Mouse (Mus musculus): ENCODE results near the gene Lrrc4c. TPM values are rescaled to one million over a fixed set of nuclear protein-coding genes. Genes with fewer than 3 reads are reported as not detected.
A peak's percentile ranks its signal among the peaks of the same experiment; 100 is the strongest.

Lrrc4c gene
- polyA plus RNA-seq, 1 experiment from 2014 or later = 24.3 TPM

GRCm38 (mm10) chr2:96999521-96999920 lies 681.6 kb downstream of the Lrrc4c start:
- H3K27ac ChIP-seq (replicated peaks) = no peak overlapping the region
- no peaks in the 10 kb centered on the region for H3K4me1 ChIP-seq
- no peaks in the 10 kb centered on the region for H3K27me3 ChIP-seq
- no peak overlapping the region for H3K4me2 ChIP-seq (replicated peaks)
- H3K9me3 ChIP-seq = no peaks in the 10 kb centered on the region
- no peak for ATAC-seq (replicated peaks)
- no peak overlapping the region for H3K4me3 ChIP-seq
- no peak overlapping the region for H3K9ac ChIP-seq (replicated peaks)
- no peaks in the 10 kb centered on the region for H3K36me3 ChIP-seq

GRCm38 (mm10) chr2:97018319-97018718 lies 700.4 kb downstream of the Lrrc4c start:
- 75% methylated on average over 3 of the region's 3 CpGs for WGBS
- no peaks in the 10 kb centered on the region for H3K4me1 ChIP-seq
- no peak overlapping the region for H3K9ac ChIP-seq (replicated peaks)
- no peak overlapping the region for H3K4me2 ChIP-seq (replicated peaks)
- no peaks in the 10 kb centered on the region for H3K9me3 ChIP-seq
- H3K4me3 ChIP-seq = no peak overlapping the region
- H3K27me3 ChIP-seq = no peaks in the 10 kb centered on the region
- ATAC-seq (replicated peaks) = no peak
- no peaks in the 10 kb centered on the region for H3K36me3 ChIP-seq
- H3K27ac ChIP-seq (replicated peaks) = no peak overlapping the region

- Histone ChIP-seq H3K4me1 (no peaks in the 10 kb centered on the region), H3K4me3 (no peak overlapping the region), H3K9ac (replicated peaks) (no peak overlapping the region), H3K4me2 (replicated peaks) (no peak overlapping the region), H3K9me3 (no peaks in the 10 kb centered on the region), H3K27ac (replicated peaks) (no peak overlapping the region), H3K27me3 (no peaks in the 10 kb centered on the region), H3K36me3 (no peaks in the 10 kb centered on the region)
- ATAC-seq (replicated peaks) = no peak
- 15% methylated on average over 1 of the region's 1 CpGs for WGBS
Observed at GRCm38 (mm10) chr2:97026991-97027390, 709.0 kb downstream of the Lrrc4c start.

- Histone ChIP-seq H3K4me2 (replicated peaks) (no peak overlapping the region), H3K27me3 (no peaks in the 10 kb centered on the region), H3K4me3 (no peak overlapping the region), H3K9me3 (no peaks in the 10 kb centered on the region), H3K36me3 (no peaks in the 10 kb centered on the region), H3K4me1 (no peaks in the 10 kb centered on the region), H3K27ac (replicated peaks) (no peak overlapping the region), H3K9ac (replicated peaks) (no peak overlapping the region)
- WGBS = 91% methylated on average over 1 of the region's 1 CpGs
- ATAC-seq (replicated peaks) = no peak; the same call in 1 of the 2 replicates
Observed at GRCm38 (mm10) chr2:97027585-97027984, 709.6 kb downstream of the Lrrc4c start.

GRCm38 (mm10) chr2:97036401-97036800 lies 718.4 kb downstream of the Lrrc4c start:
- Histone ChIP-seq H3K36me3 (no peaks in the 10 kb centered on the region), H3K4me3 (no peak overlapping the region), H3K4me1 (no peaks in the 10 kb centered on the region), H3K27me3 (no peaks in the 10 kb centered on the region), H3K27ac (replicated peaks) (no peak overlapping the region), H3K9me3 (no peaks in the 10 kb centered on the region), H3K9ac (replicated peaks) (no peak overlapping the region), H3K4me2 (replicated peaks) (no peak overlapping the region)
- ATAC-seq (replicated peaks) = no peak

GRCm38 (mm10) chr2:97037024-97037814 lies 719.2 kb downstream of the Lrrc4c start:
- Histone ChIP-seq H3K4me2 (replicated peaks) (no peak overlapping the region), H3K9ac (replicated peaks) (no peak overlapping the region), H3K4me1 (no peaks in the 10 kb centered on the region), H3K4me3 (no peak overlapping the region), H3K27ac (replicated peaks) (0 out of 2 replicates have a peak overlapping the region, but pooled peaks have one; percentile 33), H3K9me3 (no peaks in the 10 kb centered on the region), H3K36me3 (no peaks in the 10 kb centered on the region), H3K27me3 (no peaks in the 10 kb centered on the region)
- peak; percentile 70; the same call in 1 of the 2 replicates for ATAC-seq (replicated peaks)
- WGBS = 51% methylated on average over 5 of the region's 5 CpGs

GRCm38 (mm10) chr2:97044016-97044415 lies 726.0 kb downstream of the Lrrc4c start:
- H3K9ac ChIP-seq (replicated peaks) = no peak overlapping the region
- H3K27me3 ChIP-seq = no peaks in the 10 kb centered on the region
- no peaks in the 10 kb centered on the region for H3K36me3 ChIP-seq
- 65% methylated on average over 3 of the region's 3 CpGs for WGBS
- H3K27ac ChIP-seq (replicated peaks) = no peak overlapping the region
- H3K9me3 ChIP-seq = no peaks in the 10 kb centered on the region
- H3K4me1 ChIP-seq = no peaks in the 10 kb centered on the region
- no peak overlapping the region for H3K4me2 ChIP-seq (replicated peaks)
- no peak for ATAC-seq (replicated peaks)
- no peak overlapping the region for H3K4me3 ChIP-seq

GRCm38 (mm10) chr2:97045628-97046027 lies 727.7 kb downstream of the Lrrc4c start:
- 81% methylated on average over 3 of the region's 3 CpGs for WGBS
- H3K9me3 ChIP-seq = no peaks in the 10 kb centered on the region
- no peak overlapping the region for H3K27ac ChIP-seq (replicated peaks)
- H3K27me3 ChIP-seq = no peaks in the 10 kb centered on the region
- no peak overlapping the region for H3K4me3 ChIP-seq
- no peak for ATAC-seq (replicated peaks)
- no peaks in the 10 kb centered on the region for H3K4me1 ChIP-seq
- no peak overlapping the region for H3K4me2 ChIP-seq (replicated peaks)
- H3K36me3 ChIP-seq = no peaks in the 10 kb centered on the region
- no peak overlapping the region for H3K9ac ChIP-seq (replicated peaks)

- no peak for ATAC-seq (replicated peaks)
- Histone ChIP-seq H3K27me3 (no peaks in the 10 kb centered on the region), H3K9me3 (no peaks in the 10 kb centered on the region)
Observed at GRCm38 (mm10) chr2:97080156-97080555, 762.2 kb downstream of the Lrrc4c start.

GRCm38 (mm10) chr2:97097965-97098364 lies 780.0 kb downstream of the Lrrc4c start:
- 23% methylated on average over 3 of the region's 3 CpGs for WGBS
- Histone ChIP-seq H3K4me2 (replicated peaks) (no peak overlapping the region), H3K4me3 (no peak overlapping the region), H3K36me3 (no peaks in the 10 kb centered on the region), H3K4me1 (no peaks in the 10 kb centered on the region), H3K9ac (replicated peaks) (no peak overlapping the region), H3K27me3 (no peaks in the 10 kb centered on the region), H3K27ac (replicated peaks) (no peak overlapping the region), H3K9me3 (no peaks in the 10 kb centered on the region)
- peak; percentile 57; the same call in 1 of the 2 replicates for ATAC-seq (replicated peaks)

More at GRCm38 (mm10) chr2:97080156-97080555, 762.2 kb downstream of the Lrrc4c start:
- no peak overlapping the region for H3K9ac ChIP-seq (replicated peaks)
- no peak overlapping the region for H3K4me2 ChIP-seq (replicated peaks)
- no peaks in the 10 kb centered on the region for H3K36me3 ChIP-seq
- no peaks in the 10 kb centered on the region for H3K4me1 ChIP-seq
- 5% methylated on average over 1 of the region's 1 CpGs for WGBS
- no peak overlapping the region for H3K4me3 ChIP-seq
- H3K27ac ChIP-seq (replicated peaks) = no peak overlapping the region

GRCm38 (mm10) chr2:97103398-97104162 lies 785.6 kb downstream of the Lrrc4c start:
- Histone ChIP-seq H3K4me2 (replicated peaks) (no peak overlapping the region), H3K36me3 (no peaks in the 10 kb centered on the region), H3K4me3 (no peak overlapping the region), H3K27me3 (no peaks in the 10 kb centered on the region), H3K9me3 (no peaks in the 10 kb centered on the region), H3K4me1 (no peaks in the 10 kb centered on the region), H3K9ac (replicated peaks) (no peak overlapping the region), H3K27ac (replicated peaks) (no peak overlapping the region)
- WGBS = 47% methylated on average over 2 of the region's 2 CpGs
- no peak for ATAC-seq (replicated peaks)

GRCm38 (mm10) chr2:97124246-97124645 lies 806.3 kb downstream of the Lrrc4c start:
- H3K4me2 ChIP-seq (replicated peaks) = no peak overlapping the region
- no peaks in the 10 kb centered on the region for H3K36me3 ChIP-seq
- no peak overlapping the region for H3K9ac ChIP-seq (replicated peaks)
- 46% methylated on average over 3 of the region's 3 CpGs for WGBS
- ATAC-seq (replicated peaks) = peak; percentile 43; the same call in 1 of the 2 replicates
- no peak overlapping the region for H3K4me3 ChIP-seq
- H3K4me1 ChIP-seq = no peaks in the 10 kb centered on the region
- H3K27ac ChIP-seq (replicated peaks) = no peak overlapping the region
- H3K27me3 ChIP-seq = no peaks in the 10 kb centered on the region
- H3K9me3 ChIP-seq = no peaks in the 10 kb centered on the region

Measured in forebrain, embryonic 15.5 days (tissue).